Mouse (Mus musculus) myocyte (in vitro differentiated cells): ENCODE results near the gene Rasa4.

Source experiments
- POLR2A ChIP-seq: IDR thresholded peaks from one replicate; pipeline ENCODE4 v1.6.1; 2011; ENCODE audit warnings: low read depth, mild to moderate bottlenecking, control low read depth, moderate library complexity; ENCODE audit not compliant: insufficient read length
- TCF3 ChIP-seq: IDR thresholded peaks from one replicate; pipeline ENCODE4 v1.6.1; 2011; ENCODE audit warnings: low read depth, control low read depth; ENCODE audit not compliant: insufficient read length

- TF ChIP-seq POLR2A (no peak), TCF3 (no peak)
Observed at GRCm38 (mm10) chr5:136122165-136122564, 38.4 kb downstream of the Rasa4 start.
